Mouse (Mus musculus) heart, embryonic 12.5 days (tissue): ENCODE data around the gene Ywhaq. TPM values are rescaled to one million over a fixed set of nuclear protein-coding genes. Genes with fewer than 3 reads are reported as not detected.
A peak's percentile ranks its signal among the peaks of the same experiment; 100 is the strongest.

ENCODE experiments used
- ATAC-seq: fragments of 200-750 bp; cut with Nextera tagmentation; 2 replicates; pipeline ENCODE4 v1.8.0; 2017; ENCODE audit warnings: moderate TSS enrichment, moderate library complexity; ENCODE audit not compliant: insufficient number of reproducible peaks, low FRiP score
- H3K27ac ChIP-seq: fragments of 300-500 bp; sonication (generic); 2 replicates; pipeline ENCODE4 v1.5.1; 2016; ENCODE audit warnings: mild to moderate bottlenecking, moderate library complexity; ENCODE audit not compliant: poor library complexity, severe bottlenecking
- H3K27me3 ChIP-seq: fragments of 300-500 bp; sonication (generic); replicated peaks from 2 replicates; pipeline ENCODE4 v1.6.1; 2016; ENCODE audit warnings: mild to moderate bottlenecking, moderate library complexity
- H3K36me3 ChIP-seq: fragments of 300-500 bp; sonication (generic); 2 replicates; pipeline ENCODE4 v1.6.1; 2016; ENCODE audit warnings: mild to moderate bottlenecking, moderate library complexity
- H3K4me1 ChIP-seq: fragments of 300-500 bp; sonication (generic); replicated peaks from 2 replicates; pipeline ENCODE4 v1.6.1; 2016; ENCODE audit warnings: mild to moderate bottlenecking
- H3K4me2 ChIP-seq: fragments of 300-500 bp; sonication (generic); 2 replicates; pipeline ENCODE4 v1.6.1; 2016; ENCODE audit warnings: mild to moderate bottlenecking, moderate library complexity
- H3K4me3 ChIP-seq: fragments of 300-500 bp; sonication (generic); 2 replicates; pipeline ENCODE4 v1.5.1; 2016; ENCODE audit warnings: mild to moderate bottlenecking
- H3K9ac ChIP-seq: fragments of 300-500 bp; sonication (generic); 2 replicates; pipeline ENCODE4 v1.6.1; 2016; ENCODE audit warnings: mild to moderate bottlenecking, moderate library complexity
- H3K9me3 ChIP-seq: fragments of 300-500 bp; sonication (generic); replicated peaks from 2 replicates; pipeline ENCODE4 v1.6.1; 2016; ENCODE audit warnings: mild to moderate bottlenecking, moderate library complexity
- WGBS: fragments of 180-500 bp; shearing (Covaris S2); methylation state at CpG from one replicate; pipeline ENCODE4 v1.1.7; 2016; 5-methylcytosine and 5-hydroxymethylcytosine counted together
- polyA plus RNA-seq: library from polyadenylated mRNA; unstranded; fragments of >200 nt; fragmentation: Nextera tagmentation; extraction: Ambion mirVana; gene quantifications from 2 replicates; pipeline ENCODE4 v1.2.1, GENCODE M21; 2016

Ywhaq gene
- polyA plus RNA-seq, result 558 and 566 TPM in 2 replicates

DNA sequence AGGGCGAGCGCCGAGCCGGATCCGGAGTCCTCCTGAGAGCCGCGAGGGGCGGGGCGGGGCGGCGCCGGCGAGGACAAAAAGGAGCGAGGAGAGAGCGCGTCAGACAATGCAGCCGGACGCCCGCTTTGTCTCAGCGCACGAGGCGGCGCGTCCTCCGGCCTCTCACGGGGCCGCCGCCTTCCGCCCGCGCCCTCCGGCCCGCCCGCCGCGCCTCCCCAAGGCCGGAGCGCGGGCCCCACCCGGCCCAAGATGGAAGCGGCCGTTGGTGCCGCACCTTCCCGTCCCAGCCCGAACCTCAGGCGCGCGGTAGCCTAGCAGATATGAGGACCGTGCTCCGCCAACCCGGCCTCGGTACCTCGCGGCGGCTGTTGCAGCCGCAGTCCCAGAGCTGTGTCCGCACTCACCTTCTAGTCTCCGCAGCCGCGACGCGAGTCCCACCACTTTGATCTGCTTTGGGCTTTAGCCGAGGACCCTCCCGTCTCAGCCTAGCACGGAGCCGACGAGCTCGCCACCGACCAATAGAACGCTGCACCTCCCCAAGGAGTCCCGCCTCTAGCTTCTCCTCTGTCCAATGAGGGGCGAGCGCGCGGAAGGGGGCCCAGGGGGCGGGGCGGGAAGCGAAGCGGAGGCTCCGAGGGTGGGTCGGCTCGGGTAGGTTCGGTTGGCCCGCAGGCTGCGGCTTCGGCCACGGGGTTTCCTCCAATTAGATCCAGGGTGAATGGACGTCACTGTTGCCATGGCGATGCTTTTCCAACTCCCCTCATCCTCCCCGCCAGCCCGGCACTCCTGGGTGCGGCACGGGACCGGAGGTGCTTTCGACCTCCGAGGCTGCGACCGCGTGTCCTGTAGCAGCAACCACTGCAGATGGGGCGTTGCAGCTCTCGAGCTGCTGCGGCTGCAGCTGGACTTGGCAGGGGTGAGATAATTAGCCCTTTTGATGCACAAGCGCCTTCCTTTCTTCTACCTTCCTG, at the start of gene Ywhaq:
Ywhaq (minus strand) TSS at position 538 of the 971 bp plus-strand sequence.
- peak within 1 kb of the TSS; percentile 95 for H3K9ac ChIP-seq
- peak within 1 kb of the TSS; percentile 83 for H3K4me3 ChIP-seq
- H3K4me1 ChIP-seq, result peaks cover 16% of the 10 kb centered on the region
- ATAC-seq, result peak; percentile 98
- WGBS, result under 1% methylated on average over 75 of the region's 103 CpGs
- peaks cover 27% of the 10 kb centered on the region for H3K36me3 ChIP-seq
- peak within 1 kb of the TSS; percentile 89 for H3K4me2 ChIP-seq
- H3K9me3 ChIP-seq, result no peaks in the 10 kb centered on the region
- no peaks in the 10 kb centered on the region for H3K27me3 ChIP-seq
- H3K27ac ChIP-seq, result peak within 1 kb of the TSS; percentile 100

DNA sequence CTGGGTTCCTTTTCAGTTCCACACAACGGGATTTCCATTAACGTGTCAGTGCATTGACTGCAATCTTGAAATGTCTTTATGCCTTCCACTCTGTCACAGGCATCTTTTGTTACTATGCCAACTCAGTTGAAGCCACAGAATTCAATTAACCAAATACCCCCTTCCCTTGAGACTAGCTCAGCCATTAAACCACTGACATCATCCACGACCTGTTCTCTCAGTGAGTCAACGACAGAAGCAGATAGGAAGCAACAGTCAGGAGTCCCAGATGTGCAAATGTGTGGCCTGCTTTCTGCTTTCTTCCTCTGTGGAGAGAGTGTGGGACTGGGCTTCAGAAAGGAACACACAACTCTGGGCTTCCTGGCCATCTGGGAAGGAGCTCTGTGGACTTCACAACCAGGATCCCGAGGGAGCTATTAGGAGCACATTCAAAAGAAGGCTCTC, 46.0 kb upstream of the Ywhaq start:
- no peak overlapping the region for H3K4me2 ChIP-seq
- no peaks in the 10 kb centered on the region for H3K36me3 ChIP-seq
- no peaks in the 10 kb centered on the region for H3K4me1 ChIP-seq
- no peak overlapping the region for H3K27ac ChIP-seq
- no peak overlapping the region for H3K9ac ChIP-seq
- no peak for ATAC-seq
- no peaks in the 10 kb centered on the region for H3K9me3 ChIP-seq
- WGBS, result 60% methylated on average over 5 of the region's 5 CpGs
- H3K4me3 ChIP-seq, result no peak overlapping the region
- H3K27me3 ChIP-seq, result no peaks in the 10 kb centered on the region

DNA sequence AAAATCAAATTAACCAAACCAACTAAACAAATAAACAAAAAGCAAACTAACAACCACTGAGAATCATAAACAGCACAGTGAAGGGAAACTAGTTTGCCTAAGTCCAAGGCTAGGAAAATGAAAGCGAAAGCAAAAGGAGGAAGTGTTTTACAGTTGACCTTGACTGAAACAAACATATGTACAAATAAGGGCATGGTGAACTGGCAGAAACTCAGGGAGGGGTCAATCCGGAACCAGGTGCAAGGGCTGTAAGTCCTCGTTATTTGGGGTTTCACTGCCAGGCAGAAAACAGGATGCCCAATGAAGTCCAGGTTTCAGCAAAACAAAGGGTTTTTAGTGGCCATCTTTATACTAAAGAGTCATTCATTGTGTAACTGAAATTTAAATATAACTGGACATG, 45.2 kb upstream of the Ywhaq start:
- ATAC-seq, result no peak
- no peak overlapping the region for H3K9ac ChIP-seq
- no peaks in the 10 kb centered on the region for H3K36me3 ChIP-seq
- H3K4me1 ChIP-seq, result no peaks in the 10 kb centered on the region
- no peak overlapping the region for H3K27ac ChIP-seq
- H3K4me2 ChIP-seq, result no peak overlapping the region
- no peaks in the 10 kb centered on the region for H3K9me3 ChIP-seq
- 71% methylated on average over 3 of the region's 3 CpGs for WGBS
- H3K27me3 ChIP-seq, result no peaks in the 10 kb centered on the region
- H3K4me3 ChIP-seq, result no peak overlapping the region

DNA sequence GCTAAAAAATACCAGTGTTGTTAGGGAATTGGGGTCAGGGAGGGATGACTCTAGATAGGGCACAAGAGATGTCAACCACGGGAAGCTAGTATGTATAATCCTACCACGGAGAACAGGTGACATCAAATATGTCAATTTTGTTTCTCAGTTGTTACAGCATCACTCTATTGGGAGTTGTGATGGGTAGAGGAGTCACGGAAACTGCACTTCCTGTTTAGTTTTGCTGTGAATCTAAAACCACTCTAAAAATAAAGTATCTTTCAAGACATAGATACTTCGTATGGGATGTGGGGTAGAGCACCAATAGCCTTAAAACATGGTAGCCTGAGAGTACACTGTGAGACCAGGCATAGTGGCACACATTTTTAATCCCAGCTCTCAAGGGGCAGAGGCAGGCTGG, 42.2 kb upstream of the Ywhaq start:
- Histone ChIP-seq H3K4me1 (no peaks in the 10 kb centered on the region), H3K36me3 (no peaks in the 10 kb centered on the region), H3K27me3 (no peaks in the 10 kb centered on the region), H3K9ac (no peak overlapping the region), H3K4me3 (no peak overlapping the region), H3K9me3 (no peaks in the 10 kb centered on the region), H3K27ac (no peak overlapping the region), H3K4me2 (no peak overlapping the region)
- 84% methylated on average over 4 of the region's 4 CpGs for WGBS
- no peak for ATAC-seq

DNA sequence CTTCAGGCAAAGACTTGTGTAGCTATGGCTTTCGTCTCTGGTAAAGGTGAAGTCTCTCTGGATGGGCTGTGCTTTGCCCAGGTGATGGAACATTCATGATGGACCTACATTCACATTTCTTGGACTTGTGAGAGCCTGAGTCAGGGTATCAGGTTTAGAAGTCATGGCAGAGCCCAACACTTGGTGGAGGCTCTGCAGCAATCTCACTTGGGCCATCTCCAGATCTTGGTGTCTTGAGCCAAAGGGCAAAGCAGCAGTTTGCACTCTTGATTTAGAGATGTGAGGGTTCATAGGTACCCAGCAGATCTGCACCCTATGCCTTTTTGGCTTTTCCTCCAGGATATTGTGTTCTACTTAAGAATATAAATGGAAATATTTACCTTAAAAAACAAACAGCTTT, 38.6 kb upstream of the Ywhaq start:
- WGBS, result 83% methylated on average over 1 of the region's 1 CpGs
- no peaks in the 10 kb centered on the region for H3K27me3 ChIP-seq
- no peaks in the 10 kb centered on the region for H3K4me1 ChIP-seq
- H3K4me2 ChIP-seq, result no peak overlapping the region
- no peaks in the 10 kb centered on the region for H3K36me3 ChIP-seq
- no peak overlapping the region for H3K9ac ChIP-seq
- H3K9me3 ChIP-seq, result no peaks in the 10 kb centered on the region
- ATAC-seq, result no peak
- H3K27ac ChIP-seq, result no peak overlapping the region
- no peak overlapping the region for H3K4me3 ChIP-seq

DNA sequence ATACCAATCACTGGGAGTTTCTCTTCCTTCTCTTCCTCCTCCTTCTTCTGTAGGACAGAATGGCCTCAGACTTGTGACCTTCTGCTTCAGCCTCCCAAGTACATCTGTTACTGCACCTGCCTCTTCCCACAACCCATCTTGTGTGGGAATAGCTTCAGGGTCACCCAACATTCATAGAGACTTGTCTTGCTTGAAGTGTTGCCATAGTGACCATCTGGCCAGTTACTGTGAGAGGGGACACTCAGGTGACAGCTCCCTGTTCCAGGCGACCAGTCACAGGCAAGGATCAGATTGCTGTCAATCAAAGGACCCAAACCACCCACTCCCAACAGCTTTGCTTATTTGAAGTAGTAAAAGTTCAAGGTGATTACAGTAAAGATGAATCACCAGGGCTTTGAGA, 34.3 kb upstream of the Ywhaq start:
- Histone ChIP-seq H3K4me2 (no peak overlapping the region), H3K4me3 (no peak overlapping the region), H3K27me3 (no peaks in the 10 kb centered on the region), H3K4me1 (no peaks in the 10 kb centered on the region), H3K9ac (no peak overlapping the region), H3K36me3 (no peaks in the 10 kb centered on the region), H3K9me3 (no peaks in the 10 kb centered on the region), H3K27ac (no peak overlapping the region)
- WGBS, result 24% methylated on average over 1 of the region's 1 CpGs
- ATAC-seq, result no peak

DNA sequence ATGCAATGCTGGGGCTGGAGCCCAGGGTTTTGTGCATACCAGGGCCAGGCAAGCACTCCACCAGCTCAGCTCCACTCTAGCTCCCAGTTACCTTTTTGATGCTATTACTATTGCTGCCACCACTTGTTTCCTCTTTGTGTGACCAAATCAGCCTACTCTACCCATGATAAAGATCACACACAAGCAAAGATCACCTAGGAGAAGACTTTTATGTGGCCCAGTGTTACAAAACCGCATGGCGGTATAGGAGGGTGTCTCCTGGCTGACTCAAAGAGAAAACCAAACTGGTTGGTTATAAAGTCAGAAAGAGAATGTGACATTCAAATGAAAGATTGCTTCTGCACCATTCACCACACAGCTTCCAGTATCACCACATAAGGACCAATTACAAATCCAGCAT, 33.9 kb upstream of the Ywhaq start:
- H3K4me2 ChIP-seq, result no peak overlapping the region
- 97% methylated on average over 2 of the region's 2 CpGs for WGBS
- no peak overlapping the region for H3K4me3 ChIP-seq
- no peak overlapping the region for H3K9ac ChIP-seq
- H3K9me3 ChIP-seq, result no peaks in the 10 kb centered on the region
- H3K27me3 ChIP-seq, result no peaks in the 10 kb centered on the region
- H3K27ac ChIP-seq, result no peak overlapping the region
- H3K4me1 ChIP-seq, result no peaks in the 10 kb centered on the region
- ATAC-seq, result no peak
- no peaks in the 10 kb centered on the region for H3K36me3 ChIP-seq

DNA sequence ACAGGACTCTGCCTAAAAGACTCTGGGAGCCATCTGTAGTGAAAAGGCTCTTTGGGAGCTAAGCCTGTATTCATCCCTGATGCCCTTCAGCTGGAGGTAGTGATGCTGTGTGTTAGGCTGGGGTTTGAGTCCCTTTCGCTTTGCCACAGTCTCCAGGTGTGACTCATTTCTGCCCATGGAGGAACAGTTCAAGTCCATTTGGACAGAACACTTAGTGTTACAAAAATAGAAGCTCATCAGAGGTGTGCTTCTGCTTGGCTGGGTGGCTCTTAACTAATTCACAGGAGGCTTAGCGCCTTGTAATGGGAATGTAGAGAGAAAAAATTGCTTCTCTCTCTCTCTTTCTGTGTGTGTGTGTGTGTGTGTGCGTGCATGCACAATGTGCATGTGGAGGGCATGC, 26.3 kb upstream of the Ywhaq start:
- ATAC-seq, result no peak
- no peak overlapping the region for H3K9ac ChIP-seq
- no peak overlapping the region for H3K27ac ChIP-seq
- no peaks in the 10 kb centered on the region for H3K9me3 ChIP-seq
- H3K27me3 ChIP-seq, result no peaks in the 10 kb centered on the region
- H3K4me3 ChIP-seq, result no peak overlapping the region
- H3K4me2 ChIP-seq, result no peak overlapping the region
- 0 out of 2 replicates have a peak, but pooled peaks cover 7% of the 10 kb centered on the region for H3K4me1 ChIP-seq
- 78% methylated on average over 3 of the region's 3 CpGs for WGBS
- H3K36me3 ChIP-seq, result no peaks in the 10 kb centered on the region

DNA sequence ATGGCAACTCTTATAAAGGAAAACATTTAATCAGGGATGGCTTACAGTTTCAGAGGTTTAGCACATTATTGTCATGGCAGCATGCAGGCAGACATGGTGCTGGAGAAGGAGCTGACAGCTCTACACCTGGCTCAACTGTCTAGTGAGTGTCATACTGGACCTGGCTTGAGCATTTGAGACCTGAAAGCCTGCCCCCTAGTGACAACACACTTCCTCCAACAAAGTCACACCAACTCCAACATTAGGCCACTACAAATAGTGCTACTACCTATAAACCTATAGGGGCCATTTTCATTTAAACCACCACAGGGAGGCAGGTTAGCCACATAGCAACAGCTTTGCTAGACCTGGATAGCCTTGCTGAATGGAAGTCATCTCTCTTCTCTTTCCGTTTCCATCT, 24.4 kb upstream of the Ywhaq start:
- 87% methylated on average over 1 of the region's 1 CpGs for WGBS

DNA sequence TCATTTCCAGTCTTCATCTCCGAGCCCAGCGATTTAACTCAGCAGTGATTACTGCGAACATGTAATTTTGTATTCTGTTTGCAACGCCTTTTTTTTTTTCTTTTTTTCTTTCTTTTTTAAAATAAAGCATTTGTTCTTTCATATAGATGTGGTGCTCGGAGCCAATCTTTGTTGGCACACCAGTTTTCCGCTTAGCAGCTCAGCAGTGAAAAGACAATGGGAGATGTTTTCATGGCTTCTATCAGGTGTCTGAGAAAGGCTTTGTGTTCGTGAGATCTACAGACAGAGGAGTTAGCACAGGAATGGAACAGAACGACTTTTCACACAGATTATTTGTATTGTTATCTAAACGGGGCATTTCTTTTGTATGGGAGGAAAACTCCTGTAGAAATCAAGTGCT, 22.0 kb upstream of the Ywhaq start:
- no peaks in the 10 kb centered on the region for H3K9me3 ChIP-seq
- H3K4me3 ChIP-seq, result no peak overlapping the region
- H3K4me2 ChIP-seq, result no peak overlapping the region
- no peaks in the 10 kb centered on the region for H3K27me3 ChIP-seq
- no peak for ATAC-seq
- H3K9ac ChIP-seq, result no peak overlapping the region
- peaks cover 12% of the 10 kb centered on the region for H3K4me1 ChIP-seq
- H3K27ac ChIP-seq, result no peak overlapping the region
- WGBS, result 63% methylated on average over 9 of the region's 9 CpGs
- no peaks in the 10 kb centered on the region for H3K36me3 ChIP-seq

More for the DNA sequence above, 24.4 kb upstream of the Ywhaq start:
- Histone ChIP-seq H3K4me2 (no peak overlapping the region), H3K36me3 (no peaks in the 10 kb centered on the region), H3K4me3 (no peak overlapping the region), H3K27ac (no peak overlapping the region), H3K27me3 (no peaks in the 10 kb centered on the region), H3K4me1 (0 out of 2 replicates have a peak, but pooled peaks cover 8% of the 10 kb centered on the region), H3K9me3 (no peaks in the 10 kb centered on the region), H3K9ac (no peak overlapping the region)
- ATAC-seq, result no peak

DNA sequence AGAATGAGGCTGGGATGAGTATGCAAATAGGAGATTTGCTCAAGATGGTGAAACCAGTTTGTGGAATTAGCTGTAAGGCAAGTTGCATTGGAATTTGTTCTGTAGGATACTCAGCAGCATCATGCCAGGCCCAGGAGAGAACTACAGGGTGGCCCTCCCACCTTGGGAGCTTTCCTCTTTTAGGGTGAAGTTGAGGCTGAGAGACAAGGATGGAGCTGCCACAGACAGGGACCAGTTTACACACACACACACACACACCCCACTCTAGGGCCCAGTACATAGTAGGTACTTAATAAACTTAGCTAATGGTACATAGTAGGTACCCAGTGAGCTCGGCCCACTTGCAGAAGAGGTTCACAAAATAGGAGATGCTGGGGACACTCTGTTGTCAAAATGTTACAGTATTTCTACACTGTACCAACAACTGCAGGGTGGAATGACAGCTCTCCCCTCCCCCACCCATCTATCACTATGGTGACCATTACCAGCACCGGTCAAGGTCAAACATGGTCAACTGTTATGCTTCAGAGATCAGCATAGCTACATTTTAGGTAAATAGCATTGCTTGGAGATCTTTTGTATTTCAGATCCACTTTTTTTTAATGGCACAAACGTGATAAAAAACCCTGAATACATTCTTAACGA, 21.4 kb upstream of the Ywhaq start:
- H3K4me3 ChIP-seq, result no peak overlapping the region
- no peak overlapping the region for H3K27ac ChIP-seq
- 69% methylated on average over 4 of the region's 4 CpGs for WGBS
- no peak overlapping the region for H3K9ac ChIP-seq
- H3K9me3 ChIP-seq, result no peaks in the 10 kb centered on the region
- no peaks in the 10 kb centered on the region for H3K36me3 ChIP-seq
- no peaks in the 10 kb centered on the region for H3K27me3 ChIP-seq
- no peak for ATAC-seq
- H3K4me2 ChIP-seq, result no peak overlapping the region
- peaks cover 14% of the 10 kb centered on the region for H3K4me1 ChIP-seq
